Mouse (Mus musculus) embryonic facial prominence, embryonic 10.5 days (tissue): ENCODE results near the gene Cwc27. TPM values are rescaled to one million over a fixed set of nuclear protein-coding genes. Genes with fewer than 3 reads are reported as not detected.
A peak's percentile ranks its signal among the peaks of the same experiment; 100 is the strongest.

Source experiments
- DNase-seq: peaks from one replicate; pipeline ENCODE4 v3.0.0-alpha.2; 2017; ENCODE audit warnings: low spot score
- H3K27ac ChIP-seq: fragments of 300-500 bp; sonication (generic); replicated peaks from 2 replicates; pipeline ENCODE4 v1.5.1; 2016; ENCODE audit warnings: mild to moderate bottlenecking
- H3K27me3 ChIP-seq: fragments of 300-500 bp; sonication (generic); replicated peaks from 2 replicates; pipeline ENCODE4 v1.6.1; 2016; ENCODE audit warnings: low read depth, mild to moderate bottlenecking; ENCODE audit not compliant: poor library complexity, severe bottlenecking
- H3K36me3 ChIP-seq: fragments of 300-500 bp; sonication (generic); replicated peaks from 2 replicates; pipeline ENCODE4 v1.6.1; 2016; ENCODE audit warnings: mild to moderate bottlenecking, moderate library complexity
- H3K4me1 ChIP-seq: fragments of 300-500 bp; sonication (generic); 2 replicates; pipeline ENCODE4 v1.6.1; 2016
- H3K4me3 ChIP-seq: fragments of 300-500 bp; sonication (generic); 2 replicates; pipeline ENCODE4 v1.5.1; 2016; ENCODE audit warnings: mild to moderate bottlenecking, moderate library complexity
- H3K9me3 ChIP-seq: fragments of 300-500 bp; sonication (generic); 2 replicates; pipeline ENCODE4 v1.6.1; 2016; ENCODE audit warnings: mild to moderate bottlenecking
- WGBS: fragments of 180-500 bp; shearing (Covaris S2); methylation state at CpG from one replicate; pipeline ENCODE4 v1.1.7; 2016; 5-methylcytosine and 5-hydroxymethylcytosine counted together
- polyA plus RNA-seq: library from polyadenylated mRNA; unstranded; fragments of >200 nt; fragmentation: Nextera tagmentation; extraction: Ambion mirVana; gene quantifications from 2 replicates; pipeline ENCODE4 v1.2.1, GENCODE M21; 2016

The Cwc27 gene
- polyA plus RNA-seq, 1 experiment from 2014 or later = 33.3 TPM

- DNase-seq = no peak
- no peaks in the 10 kb centered on the region for H3K4me1 ChIP-seq
- H3K27me3 ChIP-seq = no peaks in the 10 kb centered on the region
- no peaks in the 10 kb centered on the region for H3K9me3 ChIP-seq
- no peak overlapping the region for H3K27ac ChIP-seq
- no peaks in the 10 kb centered on the region for H3K36me3 ChIP-seq
- no peak overlapping the region for H3K4me3 ChIP-seq
- 93% methylated on average over 1 of the region's 1 CpGs for WGBS
These were observed 57.6 kb downstream of the Cwc27 start for GRCm38 (mm10) chr13:104759381-104759780.

- H3K4me1 ChIP-seq = no peaks in the 10 kb centered on the region
- no peak overlapping the region for H3K27ac ChIP-seq
- H3K4me3 ChIP-seq = no peak overlapping the region
- no peak for DNase-seq
- H3K9me3 ChIP-seq = no peaks in the 10 kb centered on the region
- no peaks in the 10 kb centered on the region for H3K27me3 ChIP-seq
- no peaks in the 10 kb centered on the region for H3K36me3 ChIP-seq
These were observed 69.9 kb downstream of the Cwc27 start for GRCm38 (mm10) chr13:104747032-104747431.

DNA sequence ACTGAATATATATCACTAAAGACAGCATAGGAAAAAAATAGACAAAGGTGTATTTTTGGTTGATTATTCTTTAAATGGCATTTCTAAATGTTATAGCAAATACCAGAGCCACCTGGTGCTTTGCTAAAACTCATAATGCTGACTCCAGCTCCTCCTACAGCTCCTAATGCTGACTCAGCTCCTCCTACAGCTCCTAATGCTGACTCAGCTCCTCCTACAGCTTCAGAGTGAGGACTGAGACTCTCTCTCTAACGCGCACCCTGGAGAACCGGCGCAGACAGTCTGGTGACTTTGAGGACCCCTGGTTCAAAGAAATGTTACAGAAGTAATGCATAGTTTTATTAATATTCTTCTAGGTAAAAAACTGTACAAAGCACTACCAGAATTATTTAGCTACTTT is 74.1 kb downstream of the Cwc27 start:
- H3K36me3 ChIP-seq = no peaks in the 10 kb centered on the region
- H3K9me3 ChIP-seq = no peaks in the 10 kb centered on the region
- no peaks in the 10 kb centered on the region for H3K27me3 ChIP-seq
- no peak overlapping the region for H3K4me3 ChIP-seq
- H3K4me1 ChIP-seq = no peaks in the 10 kb centered on the region
- no peak overlapping the region for H3K27ac ChIP-seq
- WGBS = 89% methylated on average over 4 of the region's 4 CpGs
- no peak for DNase-seq

GRCm38 (mm10) chr13:104729261-104730046 is 87.5 kb downstream of the Cwc27 start:
- WGBS = 70% methylated on average over 3 of the region's 3 CpGs
- Histone ChIP-seq H3K4me1 (no peaks in the 10 kb centered on the region), H3K36me3 (peaks cover 11% of the 10 kb centered on the region), H3K27ac (no peak overlapping the region), H3K9me3 (no peaks in the 10 kb centered on the region), H3K4me3 (no peak overlapping the region), H3K27me3 (no peaks in the 10 kb centered on the region)
- no peak for DNase-seq

DNA sequence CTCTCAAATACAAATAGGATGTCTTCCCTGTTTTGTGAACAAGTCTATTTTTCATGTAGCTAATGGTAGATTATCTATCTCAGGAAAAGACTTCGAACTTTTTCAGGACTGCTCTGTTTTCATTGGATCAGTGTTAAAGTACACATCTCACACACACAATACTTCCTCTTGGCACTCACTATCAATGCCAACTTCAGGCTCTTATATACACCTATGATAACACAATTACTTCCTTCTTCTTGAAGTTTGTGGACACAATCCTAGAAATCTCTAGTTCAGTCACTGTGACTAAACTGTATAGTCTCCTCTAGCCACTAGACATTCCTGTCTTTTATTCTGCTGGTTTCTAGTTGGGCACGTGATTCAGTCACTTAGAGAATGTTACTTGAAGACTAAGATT is 89.3 kb downstream of the Cwc27 start:
- Histone ChIP-seq H3K27me3 (no peaks in the 10 kb centered on the region), H3K36me3 (peaks cover 11% of the 10 kb centered on the region), H3K9me3 (no peaks in the 10 kb centered on the region), H3K27ac (no peak overlapping the region), H3K4me1 (no peaks in the 10 kb centered on the region), H3K4me3 (no peak overlapping the region)
- WGBS = 86% methylated on average over 2 of the region's 2 CpGs
- no peak for DNase-seq

- Histone ChIP-seq H3K36me3 (0 out of 2 replicates have a peak, but pooled peaks cover 3% of the 10 kb centered on the region), H3K27me3 (no peaks in the 10 kb centered on the region), H3K4me3 (no peak overlapping the region), H3K27ac (no peak overlapping the region), H3K9me3 (no peaks in the 10 kb centered on the region), H3K4me1 (no peaks in the 10 kb centered on the region)
- 79% methylated on average over 5 of the region's 5 CpGs for WGBS
- DNase-seq = no peak
These were observed 96.8 kb downstream of the Cwc27 start for GRCm38 (mm10) chr13:104720133-104720532.

- no peaks in the 10 kb centered on the region for H3K36me3 ChIP-seq
- no peak for DNase-seq
- WGBS = 67% methylated on average over 6 of the region's 6 CpGs
These were observed 122.2 kb downstream of the Cwc27 start for GRCm38 (mm10) chr13:104694612-104695355.

GRCm38 (mm10) chr13:104692710-104693109 is 124.2 kb downstream of the Cwc27 start:
- no peak for DNase-seq
- H3K4me3 ChIP-seq = no peak overlapping the region

More at GRCm38 (mm10) chr13:104694612-104695355, 122.2 kb downstream of the Cwc27 start:
- Histone ChIP-seq H3K9me3 (no peaks in the 10 kb centered on the region), H3K4me3 (no peak overlapping the region), H3K27ac (no peak overlapping the region), H3K27me3 (no peaks in the 10 kb centered on the region), H3K4me1 (peaks cover 17% of the 10 kb centered on the region)

GRCm38 (mm10) chr13:104685537-104685936 is 131.4 kb downstream of the Cwc27 start:
- no peak for DNase-seq
- 57% methylated on average over 2 of the region's 2 CpGs for WGBS
- Histone ChIP-seq H3K36me3 (no peaks in the 10 kb centered on the region), H3K4me3 (no peak overlapping the region), H3K27me3 (no peaks in the 10 kb centered on the region), H3K4me1 (peaks cover 22% of the 10 kb centered on the region), H3K9me3 (no peaks in the 10 kb centered on the region), H3K27ac (no peak overlapping the region)

More at GRCm38 (mm10) chr13:104692710-104693109, 124.2 kb downstream of the Cwc27 start:
- 70% methylated on average over 3 of the region's 3 CpGs for WGBS
- Histone ChIP-seq H3K27ac (no peak overlapping the region), H3K27me3 (no peaks in the 10 kb centered on the region), H3K9me3 (no peaks in the 10 kb centered on the region), H3K4me1 (peaks cover 17% of the 10 kb centered on the region), H3K36me3 (no peaks in the 10 kb centered on the region)

DNA sequence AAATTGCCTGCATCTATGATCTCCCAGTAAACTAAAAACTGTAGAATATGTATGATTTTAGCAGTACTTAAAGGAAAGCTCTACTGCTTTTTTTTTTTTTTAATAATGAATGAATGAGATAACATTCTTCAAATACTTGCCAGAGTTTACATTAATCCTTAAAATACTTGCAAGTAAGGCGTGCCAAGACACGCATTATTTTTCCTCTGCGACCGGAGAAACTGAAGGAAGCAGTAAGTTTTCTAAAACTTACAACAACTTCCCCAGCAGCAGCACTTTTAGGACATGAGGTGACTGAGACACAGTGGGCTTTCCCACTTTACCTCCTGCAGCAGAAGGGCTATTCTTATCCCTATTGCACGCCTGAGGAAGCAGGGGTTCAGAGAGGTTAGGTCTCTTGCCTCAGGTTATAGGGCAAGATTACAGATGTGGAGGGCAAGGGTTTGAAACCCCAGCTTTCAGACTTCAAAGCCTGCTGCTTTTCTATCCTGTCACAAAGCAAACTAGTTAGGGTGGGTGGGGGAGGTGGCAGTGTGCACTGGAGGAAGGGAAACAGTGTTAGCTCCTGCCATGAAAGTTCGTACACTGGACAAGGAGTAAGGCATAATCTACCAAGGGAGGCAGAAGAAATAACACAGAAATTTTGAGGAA is 132.5 kb downstream of the Cwc27 start:
- peak; percentile 53 for DNase-seq
- 22% methylated on average over 6 of the region's 6 CpGs for WGBS

DNA sequence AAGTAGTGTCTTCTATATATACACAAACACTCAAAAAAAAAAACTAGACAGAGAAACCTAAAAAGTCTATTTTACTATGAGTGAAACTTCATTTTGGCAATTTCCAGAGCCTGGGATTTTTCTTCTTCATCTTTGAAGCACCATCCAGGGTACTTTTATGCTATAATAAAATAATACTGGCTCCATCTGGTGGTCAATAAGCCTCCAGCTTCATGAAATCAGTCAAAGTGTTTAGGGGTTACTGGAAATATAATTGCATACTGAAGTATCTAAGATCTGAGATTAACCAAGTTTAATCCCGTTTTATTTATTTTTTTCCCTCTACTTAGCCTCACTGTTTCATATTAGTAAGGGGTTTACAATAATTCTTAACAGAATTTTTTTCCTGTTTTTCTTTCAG is 135.7 kb downstream of the Cwc27 start:
- WGBS = 61% methylated on average over 1 of the region's 1 CpGs
- H3K27ac ChIP-seq = no peak overlapping the region
- DNase-seq = no peak
- H3K4me1 ChIP-seq = peaks cover 22% of the 10 kb centered on the region
- H3K4me3 ChIP-seq = no peak overlapping the region
- H3K9me3 ChIP-seq = peaks cover 10% of the 10 kb centered on the region; the same call in 1 of the 2 replicates
- H3K36me3 ChIP-seq = peaks cover 14% of the 10 kb centered on the region
- no peaks in the 10 kb centered on the region for H3K27me3 ChIP-seq

More for the DNA sequence above, 132.5 kb downstream of the Cwc27 start:
- Histone ChIP-seq H3K36me3 (0 out of 2 replicates have a peak, but pooled peaks cover 1% of the 10 kb centered on the region), H3K9me3 (0 out of 2 replicates have a peak, but pooled peaks cover 2% of the 10 kb centered on the region), H3K27me3 (no peaks in the 10 kb centered on the region), H3K27ac (peak overlapping the region; percentile 57), H3K4me1 (peaks cover 22% of the 10 kb centered on the region), H3K4me3 (peak overlapping the region; percentile 6; the same call in 1 of the 2 replicates)

DNA sequence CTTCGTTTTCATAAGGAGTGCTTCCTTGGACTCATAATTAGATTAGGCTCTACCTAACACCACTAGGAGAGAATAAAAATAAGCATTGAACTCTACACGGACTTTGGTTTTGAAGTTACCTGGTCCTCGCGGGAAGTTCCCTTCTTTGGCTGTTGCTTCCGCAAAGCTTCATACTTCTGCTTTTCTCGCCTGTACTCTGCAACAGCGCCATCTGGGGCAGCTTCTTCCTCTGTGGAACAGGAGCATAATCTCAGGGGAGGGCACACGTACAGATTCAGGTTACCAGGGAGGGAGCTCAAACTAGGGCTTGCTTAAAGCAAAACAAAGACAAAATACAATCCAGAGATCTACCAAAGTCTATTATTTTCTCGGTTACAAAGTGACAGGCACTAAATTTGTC is 155.8 kb downstream of the Cwc27 start:
- no peak for DNase-seq
- H3K36me3 ChIP-seq = peaks cover 21% of the 10 kb centered on the region
- WGBS = 90% methylated on average over 9 of the region's 9 CpGs
- H3K4me3 ChIP-seq = no peak overlapping the region
- 0 out of 2 replicates have a peak, but pooled peaks cover 5% of the 10 kb centered on the region for H3K4me1 ChIP-seq
- H3K9me3 ChIP-seq = no peaks in the 10 kb centered on the region
- no peak overlapping the region for H3K27ac ChIP-seq
- no peaks in the 10 kb centered on the region for H3K27me3 ChIP-seq
